Mouse (Mus musculus) kidney, adult 11 months (tissue): ENCODE results near the gene Diexf.
A peak's percentile ranks its signal among the peaks of the same experiment; 100 is the strongest.

Experiments
- DNase-seq: peaks from one replicate; pipeline ENCODE4 v3.0.0; 2022

Gene Diexf

GRCm38 (mm10) chr1:193129786-193130455 lies at the start of gene Diexf:
Diexf (minus strand) TSS chr1:193130272.
- peak; percentile 94 for DNase-seq

- DNase-seq, result no peak
Observed at GRCm38 (mm10) chr1:193174143-193174733, 44.2 kb upstream of the Diexf start.

DNA sequence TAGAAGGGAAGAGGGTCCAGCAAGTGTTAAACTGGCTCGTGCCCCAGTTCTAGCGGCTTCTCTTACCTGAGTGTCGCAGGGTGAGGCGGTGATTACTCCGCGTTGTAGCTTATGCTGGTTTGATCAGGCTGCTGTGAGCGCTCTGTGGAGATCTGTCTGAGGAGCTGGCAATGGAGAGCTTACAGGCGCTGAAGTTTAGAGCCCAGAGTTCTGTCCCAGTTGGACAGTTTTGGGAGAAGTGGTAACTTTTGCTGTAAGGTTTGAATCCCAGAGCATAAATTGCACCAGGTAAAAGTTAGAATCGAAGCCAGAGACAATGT lies 43.7 kb upstream of the Diexf start:
- DNase-seq, result no peak

DNA sequence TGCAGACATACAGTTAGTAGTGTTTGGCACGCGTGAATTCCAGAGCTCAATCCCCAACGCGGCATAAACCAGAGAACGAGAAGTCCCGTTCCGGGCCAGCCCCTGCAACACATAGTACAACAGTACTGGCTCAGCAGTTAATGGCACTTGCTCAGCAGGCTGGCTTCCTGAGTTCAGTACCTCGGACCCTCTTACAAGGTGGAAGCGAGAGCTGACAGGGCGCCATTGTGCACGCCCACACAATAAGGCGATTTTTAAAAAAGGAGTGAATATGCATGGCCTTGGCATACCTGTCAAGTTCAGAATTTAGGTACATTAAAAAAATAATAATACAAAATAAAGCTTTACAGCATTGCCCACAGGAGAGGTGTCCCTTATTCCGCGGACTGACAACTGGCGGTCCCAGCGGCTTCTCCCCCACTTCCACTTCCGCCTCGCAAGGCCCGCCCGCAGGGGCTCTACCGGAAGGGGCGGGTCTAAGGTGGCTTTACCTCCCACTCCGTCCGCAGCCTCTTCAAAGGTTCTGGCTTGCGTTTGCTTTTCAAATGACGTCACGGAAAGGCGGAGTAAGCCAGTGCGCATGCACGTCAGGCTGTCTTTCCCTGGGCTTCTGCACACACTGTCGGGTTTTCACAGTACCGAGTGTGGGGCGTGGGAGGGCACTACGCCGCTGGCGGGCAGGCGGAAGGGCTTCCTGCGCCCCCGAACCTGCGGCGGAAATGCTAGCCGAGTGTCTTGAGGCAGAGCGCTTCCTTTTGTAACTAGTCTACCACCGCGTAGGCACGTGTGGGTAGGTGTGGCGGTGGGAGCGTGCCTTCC lies 43.1 kb upstream of the Diexf start:
- DNase-seq, result peak; percentile 96

GRCm38 (mm10) chr1:193169856-193170255 lies 39.8 kb upstream of the Diexf start:
- DNase-seq, result peak; percentile 35

GRCm38 (mm10) chr1:193169228-193169627 lies 39.2 kb upstream of the Diexf start:
- no peak for DNase-seq

- no peak for DNase-seq
Observed at GRCm38 (mm10) chr1:193167746-193168145, 37.7 kb upstream of the Diexf start, which contains the start of gene A130010J15Rik. A130010J15Rik (plus strand) TSS chr1:193168046.

- no peak for DNase-seq
Observed at GRCm38 (mm10) chr1:193160317-193161032, 30.4 kb upstream of the Diexf start.

DNA sequence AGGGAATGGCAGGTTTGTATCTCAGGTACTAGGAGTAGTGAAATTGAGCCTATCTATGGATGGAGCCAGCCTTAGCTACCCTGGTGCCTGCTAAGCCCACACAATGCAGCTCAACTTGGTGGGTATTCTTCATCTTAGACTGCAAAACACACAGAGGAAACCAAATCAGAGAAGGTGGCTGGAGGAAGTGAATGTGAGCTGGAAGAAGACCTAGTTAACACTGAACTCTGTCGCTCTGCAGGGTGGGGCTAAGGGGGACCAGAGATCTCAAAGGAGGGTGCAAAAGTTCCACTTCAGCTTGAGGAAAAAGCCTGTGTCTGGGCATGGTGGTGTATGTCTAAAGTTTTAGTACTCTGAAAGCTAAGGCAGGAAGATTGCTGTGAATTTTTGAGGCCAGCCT lies 29.5 kb upstream of the Diexf start:
- DNase-seq, result no peak

GRCm38 (mm10) chr1:193159163-193159562 lies 29.1 kb upstream of the Diexf start:
- DNase-seq, result no peak

GRCm38 (mm10) chr1:193157111-193157492 lies 27.0 kb upstream of the Diexf start:
- no peak for DNase-seq

- DNase-seq, result peak; percentile 29
Observed at GRCm38 (mm10) chr1:193156316-193157110, 26.4 kb upstream of the Diexf start.

GRCm38 (mm10) chr1:193153561-193153960 lies 23.5 kb upstream of the Diexf start:
- no peak for DNase-seq

GRCm38 (mm10) chr1:193152872-193153271 lies 22.8 kb upstream of the Diexf start, which contains the start of gene Irf6:
Irf6 (plus strand) TSS chr1:193153111.
- peak; percentile 92 for DNase-seq

DNA sequence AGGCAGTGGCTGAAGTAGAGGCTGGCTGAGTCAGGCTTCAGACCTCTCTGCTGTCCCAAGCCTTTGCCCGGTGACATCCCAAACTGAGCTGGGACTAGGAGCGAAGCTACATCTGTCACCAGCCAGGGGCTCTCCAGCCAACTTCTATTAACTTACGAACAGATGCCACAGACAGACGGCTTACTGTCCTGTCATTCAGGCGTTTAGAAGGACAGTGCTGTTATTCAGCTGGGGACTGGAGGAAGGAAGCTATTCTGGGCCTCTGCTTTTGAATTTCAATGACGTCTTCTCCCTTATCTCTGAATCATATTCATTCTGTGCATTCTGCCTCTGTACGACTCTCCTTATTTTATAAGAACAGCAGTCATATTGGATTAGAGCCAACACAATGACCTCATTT lies 21.1 kb upstream of the Diexf start:
- no peak for DNase-seq

DNA sequence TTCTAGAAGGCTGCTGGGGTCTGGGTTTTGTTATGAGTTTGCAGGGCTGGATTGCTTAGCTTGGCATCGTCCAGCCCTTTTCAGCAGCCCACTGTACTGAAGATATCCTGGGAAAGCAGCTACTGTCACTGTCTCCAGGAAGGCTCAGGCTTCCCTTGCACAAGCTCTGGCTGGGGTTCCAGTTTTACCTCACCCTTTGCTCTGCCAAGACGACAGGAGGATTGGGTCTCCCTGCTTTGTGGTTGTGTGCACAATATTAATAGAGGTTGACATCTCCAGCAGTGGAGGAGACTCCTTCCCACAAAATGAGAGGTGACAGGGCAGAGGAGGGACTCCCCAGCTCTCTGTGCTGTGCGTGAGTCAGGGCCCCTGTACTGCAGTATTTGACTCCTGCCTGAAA lies 19.2 kb upstream of the Diexf start:
- DNase-seq, result no peak

- no peak for DNase-seq
Observed at GRCm38 (mm10) chr1:193146416-193146815, 16.3 kb upstream of the Diexf start.

- DNase-seq, result no peak
Observed at GRCm38 (mm10) chr1:193145101-193145500, 15.0 kb upstream of the Diexf start.

DNA sequence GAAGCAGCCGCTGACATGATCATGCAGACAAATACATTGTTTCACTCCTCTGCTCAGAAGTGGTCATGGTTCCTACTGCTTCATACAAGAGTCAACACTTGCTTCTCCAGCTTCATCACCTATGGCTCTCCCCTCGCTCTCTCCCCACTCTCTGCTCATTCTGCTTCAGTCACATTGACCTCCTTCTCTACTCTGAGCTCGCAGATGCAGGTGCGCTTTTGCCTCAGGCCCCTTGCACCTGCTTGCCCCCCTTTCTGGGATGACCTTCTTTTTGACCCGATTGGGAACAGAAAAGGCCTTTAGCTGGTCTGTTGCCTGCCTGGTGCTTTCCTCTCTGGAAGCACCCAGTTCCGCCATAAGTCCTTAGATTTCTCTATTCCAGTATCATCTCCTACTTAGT lies 14.4 kb upstream of the Diexf start:
- DNase-seq, result no peak

- DNase-seq, result no peak
Observed at GRCm38 (mm10) chr1:193142517-193143062, 12.5 kb upstream of the Diexf start.

DNA sequence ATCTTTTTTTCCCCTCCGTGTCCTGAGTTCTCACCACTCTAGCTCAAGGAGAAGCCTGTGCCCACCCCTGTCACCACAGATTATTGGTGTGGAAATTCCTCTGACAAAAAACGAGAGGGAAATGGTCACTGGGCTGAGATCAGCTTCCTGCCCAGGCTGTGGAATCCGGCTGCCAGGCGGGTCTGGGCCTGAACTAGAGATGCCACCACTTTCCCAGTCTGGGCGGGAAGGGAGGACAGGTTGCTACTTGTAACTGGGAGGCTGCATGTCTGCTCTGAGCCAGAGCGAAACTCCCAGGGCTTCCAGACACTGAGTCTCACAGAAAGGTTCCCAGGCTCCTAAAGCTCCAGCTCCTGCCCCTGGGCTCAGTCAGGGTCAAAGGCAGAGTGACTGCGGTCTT lies 11.0 kb upstream of the Diexf start:
- no peak for DNase-seq

- DNase-seq, result no peak
Observed at GRCm38 (mm10) chr1:193138669-193139068, 8.6 kb upstream of the Diexf start.
